Mouse (Mus musculus): ENCODE measurements around the gene Gm14308. TPM values are rescaled to one million over a fixed set of nuclear protein-coding genes. Genes with fewer than 3 reads are reported as not detected.
"Not testable (repeated sequence)": the region's sequence is repeated elsewhere in the genome, so short reads cannot be mapped to it uniquely, and the experiment has no call there.

The Gm14308 gene
- polyA plus RNA-seq (2015; fragmentation: Nextera tagmentation; extraction: Ambion mirVana): 1.1 and 1.3 TPM in 2 replicates

DNA sequence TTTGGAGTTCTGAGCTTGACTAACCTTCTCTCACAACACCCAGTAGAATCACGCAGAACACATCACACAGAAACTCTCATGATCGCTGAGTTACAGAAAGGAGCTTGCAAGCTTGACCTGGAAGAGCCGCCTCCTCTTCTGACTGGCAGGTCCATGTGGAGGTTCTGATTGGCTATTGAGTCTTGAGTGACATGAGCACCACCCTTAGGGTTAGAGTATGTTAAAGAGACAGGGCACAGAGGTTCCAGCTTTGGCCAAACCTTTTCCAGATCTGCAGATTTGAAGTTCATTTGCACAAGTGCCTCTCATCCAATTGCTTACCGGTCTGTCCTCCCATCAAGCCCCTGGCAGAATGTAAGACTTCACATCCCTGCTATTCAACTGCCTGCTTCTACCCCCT lies at the start of gene Gm14308:
TSS of gene Gm14308 (minus strand) at position 101 of the 400 bp plus-strand sequence.
- not testable (repeated sequence) for H3K4me1 ChIP-seq (ENCODE audit: control insufficient read depth, low read depth, low read length); H3K27ac ChIP-seq (ENCODE audit: low read length); H3K4me3 ChIP-seq (ENCODE audit: low read depth, low read length); H3K36me3 ChIP-seq (ENCODE audit: control insufficient read depth, insufficient read depth); H3K4me2 ChIP-seq (ENCODE audit: low read depth, low read length); H3K9me3 ChIP-seq (replicated peaks; ENCODE audit: control insufficient read depth, low read length); H3K27me3 ChIP-seq (ENCODE audit: control insufficient read depth, insufficient read depth, low read depth, low read length); H3K9ac ChIP-seq (ENCODE audit: low read depth, low read length); ATAC-seq (ENCODE audit: low read depth)
- no CpG with 5 or more reads among the region's 4 CpGs for WGBS (ENCODE audit: insufficient replicate concordance)

DNA sequence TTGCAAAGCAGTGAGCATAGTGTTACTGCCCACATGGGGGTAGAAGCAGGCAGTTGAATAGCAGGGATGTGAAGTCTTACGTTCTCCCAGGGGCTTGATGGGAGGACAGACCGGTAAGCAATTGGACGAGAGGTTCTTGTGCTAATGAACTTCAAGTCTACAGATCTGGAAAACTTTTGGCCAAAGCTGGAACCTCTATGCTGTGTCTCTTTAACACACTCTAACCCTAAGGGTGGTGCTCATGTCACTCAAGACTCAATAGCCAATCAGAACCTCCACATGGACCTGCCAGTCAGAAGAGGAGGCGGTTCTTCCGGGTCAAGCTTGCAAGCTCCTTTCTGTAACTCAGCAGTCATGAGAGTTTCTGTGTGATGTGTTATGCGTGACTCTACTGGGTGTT lies 34.1 kb upstream of the Gm14308 start, which contains the start of gene Zfp973:
TSS of gene Zfp973 (plus strand) at position 301 of the 400 bp plus-strand sequence.
- not testable (repeated sequence) for H3K4me3 ChIP-seq (ENCODE audit: low read depth, low read length); H3K36me3 ChIP-seq (ENCODE audit: control insufficient read depth, insufficient read depth); H3K9ac ChIP-seq (ENCODE audit: low read depth, low read length); H3K4me2 ChIP-seq (ENCODE audit: low read depth, low read length); H3K27ac ChIP-seq (ENCODE audit: low read length); ATAC-seq (ENCODE audit: low read depth); H3K9me3 ChIP-seq (replicated peaks; ENCODE audit: control insufficient read depth, low read length); H3K27me3 ChIP-seq (ENCODE audit: control insufficient read depth, insufficient read depth, low read depth, low read length); H3K4me1 ChIP-seq (ENCODE audit: control insufficient read depth, low read depth, low read length)
- WGBS (ENCODE audit: insufficient replicate concordance): no CpG with 5 or more reads among the region's 6 CpGs

Other genes with a start within 250 kb of the Gm14308 start
- gene Gm14435, start 212.8 kb downstream of the Gm14308 start, polyA plus RNA-seq (2015; fragmentation: Nextera tagmentation; extraction: Ambion mirVana): 4.2 and 4.8 TPM in 2 replicates
- gene Gm14434, start 149.6 kb downstream of the Gm14308 start, polyA plus RNA-seq (2015; fragmentation: Nextera tagmentation; extraction: Ambion mirVana): 0.26 and 1.4 TPM in 2 replicates
- not detected in 2 replicates for gene Zfp967, start 115.3 kb downstream of the Gm14308 start, polyA plus RNA-seq (2015; fragmentation: Nextera tagmentation; extraction: Ambion mirVana)
- gene Zfp973, start 34.2 kb upstream of the Gm14308 start, polyA plus RNA-seq (2015; fragmentation: Nextera tagmentation; extraction: Ambion mirVana): 2.5 and 2.8 TPM in 2 replicates
- gene Gm14305, start 72.0 kb upstream of the Gm14308 start, polyA plus RNA-seq (2015; fragmentation: Nextera tagmentation; extraction: Ambion mirVana): 4.2 and 4.3 TPM in 2 replicates
- 3.8 and 4.4 TPM in 2 replicates for gene Gm14295, start 162.3 kb upstream of the Gm14308 start, polyA plus RNA-seq (2015; fragmentation: Nextera tagmentation; extraction: Ambion mirVana)
- gene Gm14408, start 194.8 kb upstream of the Gm14308 start, polyA plus RNA-seq (2015; fragmentation: Nextera tagmentation; extraction: Ambion mirVana): not detected in 2 replicates